ENCODE assay signal across 1 mouse cellular context in genomic region chr9:56900571-56900970, GRCm38 (mm10).
TF ChIP-seq lines count a peak whose summit lies in the region.

No protein-coding gene starts in this region.

TF ChIP-seq in ES-E14, 5 proteins besides CTCF, POLR2A, EP300 and RAD21:
- no peak for TF ChIP-seq CHD2 (IDR thresholded peaks at IDR 0.05; ENCODE audit: low read depth, low read length)
- no peak for TF ChIP-seq ZC3H11A (IDR thresholded peaks at IDR 0.05; ENCODE audit: borderline replicate concordance, low read depth, low read length)
- no peak for TF ChIP-seq MAFK (IDR thresholded peaks at IDR 0.05; ENCODE audit: insufficient read depth, low read depth, low read length)
- TF ChIP-seq ZNF384 (IDR thresholded peaks at IDR 0.05; ENCODE audit: low read depth, low read length): no peak
- TF ChIP-seq HCFC1 (IDR thresholded peaks at IDR 0.05; ENCODE audit: borderline replicate concordance, insufficient read depth, low read length): no peak
